Mouse (Mus musculus) heart, adult 9 months (tissue): ENCODE measurements at regions not wholly inside any gene's neighbourhood (a gene's known extent, or its start where the extent isn't known, plus 50 kb on each side); places are given as distances from the start of the nearest gene placed in this dataset.

Source experiments
- DNase-seq, 2 experiments: peaks; one replicate each; pipeline ENCODE4 v3.0.0; 2022; ENCODE audit warnings: low spot score in 2 of 2

DNA sequence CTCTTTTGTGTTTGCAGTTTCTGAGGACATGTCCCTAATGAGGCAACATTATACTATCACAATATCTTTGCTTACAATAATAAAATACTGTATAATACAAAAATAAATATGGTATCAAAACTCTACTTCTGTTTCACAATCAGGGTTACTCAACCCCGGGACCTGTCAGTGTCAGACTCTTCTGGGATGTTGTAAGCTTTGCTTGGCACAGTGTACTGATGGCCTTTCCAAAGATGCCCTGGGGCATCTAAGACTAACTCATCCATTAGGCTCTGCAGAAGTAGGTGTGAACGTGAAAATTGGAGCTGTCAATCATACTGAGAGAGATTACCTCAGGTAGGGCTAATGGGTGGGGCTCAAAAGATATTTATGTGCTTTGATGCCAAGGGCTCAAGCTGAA lies 249.0 kb downstream of the Gm5447 start:
- no peak for DNase-seq

- no peak for DNase-seq
Observed at GRCm38 (mm10) chr13:31240546-31240945, 266.5 kb downstream of the Gm5447 start.

GRCm38 (mm10) chr13:31248996-31249395 lies 275.0 kb downstream of the Gm5447 start:
- no peak for DNase-seq

- DNase-seq = no peak
Observed at GRCm38 (mm10) chr13:31249525-31249924, 275.5 kb downstream of the Gm5447 start.

- no peak for DNase-seq
Observed at GRCm38 (mm10) chr13:31254016-31254415, 280.0 kb downstream of the Gm5447 start.

DNA sequence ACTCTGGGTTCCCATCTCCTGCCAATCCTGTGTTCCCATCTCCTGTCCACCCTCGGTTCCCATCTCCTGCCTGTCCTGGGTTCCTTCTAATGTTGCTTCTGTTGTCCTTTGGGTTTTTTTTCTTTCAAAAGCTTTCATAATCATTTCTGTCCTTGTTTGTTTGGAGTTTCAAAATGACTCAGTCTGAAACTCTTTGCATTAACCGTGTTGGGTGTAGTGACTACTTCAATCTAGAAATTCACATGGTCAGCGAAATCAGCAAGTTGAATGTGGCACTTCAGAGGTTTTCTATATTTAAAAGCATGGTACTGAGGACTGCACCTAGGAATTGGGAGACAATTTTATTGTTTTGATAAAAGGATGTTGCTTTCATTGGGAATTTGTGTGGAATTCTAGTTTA lies 280.7 kb downstream of the Gm5447 start:
- no peak for DNase-seq

DNA sequence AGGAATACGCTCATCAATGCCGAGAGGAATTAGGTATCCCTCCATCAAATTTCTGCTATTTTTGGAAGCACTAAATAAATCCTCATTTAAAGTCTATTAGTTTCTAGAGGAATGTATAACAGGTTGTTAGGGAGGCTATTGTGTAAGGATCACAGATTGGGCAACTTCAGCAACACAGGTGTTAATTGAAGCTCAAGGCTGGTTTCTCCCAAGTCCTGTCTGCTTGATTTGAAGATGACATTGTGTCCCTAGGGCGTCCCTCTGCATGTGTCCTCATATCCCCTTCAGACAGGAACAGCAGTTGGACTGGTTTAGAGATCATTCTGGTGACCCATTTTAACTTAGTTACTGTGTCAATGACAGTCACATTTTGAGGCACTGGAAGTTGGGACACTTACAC lies 281.5 kb downstream of the Gm5447 start:
- no peak for DNase-seq

DNA sequence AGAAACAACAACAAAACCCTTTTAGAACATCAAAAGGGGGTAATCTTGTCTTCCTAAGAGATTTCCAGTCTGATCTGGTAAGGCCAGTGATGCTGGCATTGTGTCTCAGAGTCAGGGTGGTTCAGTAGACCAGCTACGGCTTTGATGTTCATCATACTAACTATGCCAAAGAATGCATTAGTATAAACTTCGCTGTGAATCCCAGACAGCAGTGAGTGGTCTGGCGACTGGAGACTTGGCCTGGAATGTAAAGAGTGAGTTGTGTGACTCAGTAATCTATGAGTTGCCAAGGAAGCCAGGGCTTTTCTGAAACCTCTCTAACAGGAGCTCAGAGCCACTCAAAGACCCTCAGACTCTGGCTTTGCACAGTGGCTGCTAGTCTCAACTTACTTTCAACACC lies 288.1 kb upstream of the Foxq1 start:
- no peak for DNase-seq

DNA sequence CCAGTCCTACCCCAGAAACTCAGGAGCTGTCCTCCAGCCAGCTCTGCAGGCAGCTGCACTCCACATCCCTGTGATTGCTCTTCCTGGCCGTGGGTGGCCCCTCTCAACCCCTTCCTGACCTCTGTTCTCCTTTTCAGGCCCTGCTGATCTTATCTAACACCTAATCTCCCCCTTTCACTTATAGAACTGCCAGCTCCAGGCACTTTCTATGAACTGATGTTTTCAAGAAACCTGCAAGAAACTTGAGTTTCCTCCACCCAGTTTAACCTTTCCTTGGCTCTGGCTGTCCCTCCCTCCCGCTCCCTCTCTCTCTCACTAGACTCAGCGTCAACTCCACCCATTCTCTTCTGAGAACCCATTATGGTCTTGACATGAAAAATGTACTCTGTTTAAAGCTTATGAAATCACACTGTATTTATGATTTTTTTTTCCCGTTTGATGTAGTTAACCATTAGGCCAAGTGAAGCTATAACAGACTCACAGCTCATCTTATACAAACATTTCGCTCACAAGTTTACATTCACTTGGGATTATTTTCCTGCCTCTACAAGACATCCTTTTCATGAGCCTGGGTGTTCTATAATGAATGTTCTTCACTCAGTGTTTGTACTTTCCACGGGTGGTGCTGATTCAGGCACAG lies 279.8 kb upstream of the Foxq1 start:
- DNase-seq = no peak

- no peak for DNase-seq
Observed at GRCm38 (mm10) chr13:31290630-31291029, 265.3 kb upstream of the Foxq1 start.

DNA sequence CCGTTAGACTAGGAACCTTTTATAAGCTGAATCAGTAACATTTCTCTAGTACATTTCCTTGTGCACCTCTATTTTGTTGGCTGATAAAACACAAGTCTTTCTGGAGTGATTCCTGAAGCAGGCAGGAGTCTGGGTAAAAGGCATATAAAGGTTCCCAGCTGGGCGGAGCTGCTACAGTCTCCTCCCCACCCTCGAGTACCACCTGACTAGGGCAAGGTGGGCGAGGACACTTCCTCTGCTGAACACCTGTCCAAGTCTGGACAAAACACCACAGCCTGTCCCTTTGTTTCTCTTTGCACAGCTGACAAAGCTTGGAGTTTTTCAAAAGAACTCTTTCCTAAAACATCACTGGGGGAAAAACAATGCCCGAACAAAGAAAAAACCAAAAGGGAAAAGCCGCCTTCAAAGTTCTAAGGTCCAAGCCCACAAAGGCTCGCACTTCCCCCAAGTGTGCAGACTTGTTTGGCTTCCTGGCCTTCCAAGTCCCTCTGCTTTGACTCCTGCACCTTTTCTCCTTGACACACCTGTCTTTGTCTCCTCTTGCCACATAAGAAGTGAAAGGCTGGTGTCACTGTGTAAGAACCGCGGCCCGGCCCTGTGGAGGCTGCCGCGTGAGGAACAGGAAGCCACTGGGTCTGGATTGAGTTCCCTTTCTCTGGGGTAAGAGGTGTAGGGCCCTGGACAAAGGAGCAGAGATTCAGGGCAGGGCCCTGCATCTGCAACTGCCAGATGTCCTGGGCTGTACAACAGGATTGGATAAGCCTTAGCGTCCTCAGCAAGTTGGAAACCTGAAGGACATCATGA lies 263.1 kb upstream of the Foxq1 start:
- DNase-seq = no peak

- no peak for DNase-seq
Observed at GRCm38 (mm10) chr13:31294011-31294410, 261.9 kb upstream of the Foxq1 start.

DNA sequence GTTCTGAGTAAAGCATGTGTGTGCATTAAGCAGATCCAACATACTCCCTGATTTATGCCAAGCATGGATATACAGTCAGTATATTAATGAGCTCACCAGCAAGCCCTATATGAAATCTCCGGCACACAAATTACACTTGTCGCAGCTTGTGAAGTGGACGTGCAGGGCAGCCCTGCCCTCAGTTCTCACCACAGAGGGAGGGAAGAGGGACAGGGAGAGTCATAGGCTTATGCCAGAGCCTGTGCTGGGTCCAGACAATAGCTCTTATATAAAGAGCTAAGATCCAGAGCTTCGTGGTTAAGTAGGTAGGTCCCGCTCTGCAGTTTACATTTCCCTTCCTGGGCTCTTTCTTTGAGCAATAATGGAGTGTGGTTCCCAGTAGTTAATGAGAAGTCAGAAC lies 252.7 kb upstream of the Foxq1 start:
- no peak for DNase-seq

GRCm38 (mm10) chr13:31304286-31304865 lies 251.6 kb upstream of the Foxq1 start:
- DNase-seq = no peak

- DNase-seq = no peak
Observed at GRCm38 (mm10) chr13:31309083-31309621, 246.8 kb upstream of the Foxq1 start.

DNA sequence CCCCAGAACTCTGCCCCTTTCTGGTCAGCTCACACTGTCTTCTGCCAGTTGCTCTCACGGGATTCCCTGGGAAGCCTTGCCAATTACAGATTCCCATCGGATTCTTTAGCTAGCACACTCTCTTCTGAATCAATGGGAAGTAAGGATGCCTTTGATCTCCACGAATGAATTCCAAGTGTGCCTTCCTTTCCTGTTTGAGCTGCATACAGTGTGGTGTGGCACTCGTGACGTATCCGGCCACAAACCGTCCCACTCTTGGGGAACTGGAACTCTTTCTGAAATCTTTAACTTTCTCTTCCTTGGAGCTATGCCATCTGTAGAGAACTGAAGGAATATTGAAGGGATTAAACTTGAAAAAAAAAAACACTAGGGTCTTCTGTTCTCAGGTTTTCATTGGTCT lies 243.2 kb upstream of the Foxq1 start:
- DNase-seq = no peak

DNA sequence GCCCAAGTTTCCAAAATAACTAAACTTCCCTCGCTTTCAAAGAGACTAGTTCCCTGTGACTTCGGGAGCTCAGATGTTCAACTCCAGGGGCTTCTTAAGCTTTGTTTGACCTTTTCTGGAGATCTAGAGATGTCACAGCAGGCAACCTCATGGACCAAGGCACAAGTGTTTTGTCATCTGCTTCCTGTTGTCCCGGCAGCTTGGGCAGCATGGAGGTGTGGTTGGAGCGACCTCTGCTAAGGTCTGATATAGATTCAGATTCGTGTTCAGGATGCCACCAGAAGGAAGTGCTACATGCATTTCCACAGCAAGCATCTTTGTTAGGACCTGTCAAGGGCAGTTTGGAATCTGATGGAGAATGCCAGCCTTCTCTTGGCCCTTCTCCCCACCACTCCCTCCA lies 242.1 kb upstream of the Foxq1 start:
- DNase-seq = no peak

DNA sequence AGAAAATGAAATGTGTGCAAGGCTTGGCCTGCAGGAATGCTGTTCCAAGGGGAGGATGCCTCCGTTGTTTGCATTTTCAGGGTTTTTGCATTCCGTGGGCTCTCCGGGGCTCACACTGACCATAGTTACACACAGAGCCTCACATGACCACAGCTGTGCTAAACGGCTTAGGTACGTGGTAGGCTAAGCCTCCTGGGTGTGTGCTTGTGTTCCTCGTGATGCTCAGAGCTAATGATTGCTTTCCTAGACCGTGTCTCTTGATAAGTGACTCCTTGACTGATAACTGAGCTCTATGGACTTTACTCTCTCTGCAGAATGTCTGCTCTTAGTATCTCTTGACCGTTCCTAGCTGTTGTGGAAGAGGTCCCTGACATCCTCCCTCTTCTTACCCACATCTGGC lies 238.9 kb upstream of the Foxq1 start:
- DNase-seq = no peak

GRCm38 (mm10) chr13:31318008-31318407 lies 237.9 kb upstream of the Foxq1 start:
- no peak for DNase-seq

GRCm38 (mm10) chr13:31321411-31321810 lies 234.5 kb upstream of the Foxq1 start:
- DNase-seq = no peak

DNA sequence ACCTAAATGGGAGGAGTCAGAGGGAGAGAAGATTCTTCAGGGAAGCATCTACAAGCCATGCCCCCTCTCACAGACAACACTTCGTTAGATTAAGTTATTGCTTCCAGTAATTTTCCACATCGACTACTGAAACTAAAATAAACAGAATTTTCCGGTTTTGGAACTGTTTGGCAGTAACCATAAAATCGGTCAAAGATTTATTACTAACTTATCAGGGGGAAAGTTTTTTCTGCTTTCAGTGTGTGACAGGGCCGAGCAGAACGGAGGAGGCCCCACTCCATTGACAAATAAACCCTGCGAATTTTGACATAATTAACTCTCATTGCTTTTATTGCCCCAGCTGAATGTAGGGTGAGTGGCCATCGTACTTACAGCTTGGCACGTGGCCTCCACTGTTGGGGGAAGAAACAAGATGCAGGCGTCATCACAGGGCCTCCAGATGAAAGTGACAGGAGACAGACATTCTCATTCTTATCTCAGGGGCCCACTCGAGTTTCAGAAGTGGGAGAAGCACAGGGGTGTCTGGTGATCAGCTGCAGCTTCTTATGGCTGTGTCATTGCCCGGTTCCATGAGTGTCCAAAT lies 229.6 kb upstream of the Foxq1 start:
- DNase-seq = no peak

DNA sequence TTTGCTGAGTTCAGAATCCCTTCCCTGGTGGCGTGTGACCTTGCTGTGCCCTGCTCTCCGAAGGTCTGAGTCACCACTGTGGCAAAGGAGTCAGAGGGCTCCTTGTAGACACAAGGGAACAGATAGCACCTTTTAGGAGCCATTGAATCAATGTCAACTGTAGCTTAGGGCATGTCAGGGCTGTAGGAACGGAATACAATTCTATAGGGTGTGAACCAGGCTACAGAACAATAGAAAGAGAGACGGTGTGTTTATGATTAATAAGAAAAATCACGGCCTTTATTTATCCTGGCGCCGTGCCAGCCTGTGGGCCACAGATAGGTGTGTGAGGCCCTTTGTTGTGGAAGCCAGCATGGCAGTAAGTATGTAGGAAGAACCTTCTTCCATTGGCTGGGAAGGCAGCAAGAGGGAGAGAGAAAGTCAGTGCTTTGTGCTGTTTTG lies 228.4 kb upstream of the Foxq1 start:
- no peak for DNase-seq
